Mouse (Mus musculus) megakaryocyte, embryonic 14.5 days (primary cell): ENCODE measurements around the gene Tns3. TPM values are rescaled to one million over a fixed set of nuclear protein-coding genes. Genes with fewer than 3 reads are reported as not detected.

Experiments
- H3K27me3 ChIP-seq: replicated peaks from 2 replicates; pipeline ENCODE3; 2012; ENCODE audit warnings: inconsistent platforms
- H3K36me3 ChIP-seq: replicated peaks from 2 replicates; pipeline ENCODE3; 2012; ENCODE audit warnings: low read length, inconsistent platforms, mixed read lengths
- H3K4me1 ChIP-seq: 2 replicates; pipeline ENCODE4 v1.6.1; 2012; ENCODE audit warnings: inconsistent platforms
- H3K4me3 ChIP-seq: replicated peaks from 2 replicates; pipeline ENCODE3; 2012; ENCODE audit warnings: moderate library complexity, mild to moderate bottlenecking, inconsistent platforms
- H3K9me3 ChIP-seq: 2 replicates; pipeline ENCODE4 v1.6.1; 2012; ENCODE audit warnings: inconsistent platforms
- FLI1 ChIP-seq: IDR thresholded peaks from 2 replicates; pipeline ENCODE4 v1.6.1; 2012; ENCODE audit warnings: low read length, inconsistent platforms, mixed read lengths
- GATA1 ChIP-seq: IDR thresholded peaks from 3 replicates; pipeline ENCODE4 v1.6.1; 2012; ENCODE audit warnings: mixed read lengths, low read length, inconsistent platforms, borderline replicate concordance
- polyA plus RNA-seq: library from polyadenylated mRNA; stranded (reverse); fragments of >175 nt; gene quantifications from 2 replicates; pipeline ENCODE4 v1.2.3, GENCODE M21; 2012; ENCODE audit warnings: low replicate concordance; ENCODE audit not compliant: insufficient read depth

Tns3 gene
- polyA plus RNA-seq, 1 experiment: 1.7 TPM

DNA sequence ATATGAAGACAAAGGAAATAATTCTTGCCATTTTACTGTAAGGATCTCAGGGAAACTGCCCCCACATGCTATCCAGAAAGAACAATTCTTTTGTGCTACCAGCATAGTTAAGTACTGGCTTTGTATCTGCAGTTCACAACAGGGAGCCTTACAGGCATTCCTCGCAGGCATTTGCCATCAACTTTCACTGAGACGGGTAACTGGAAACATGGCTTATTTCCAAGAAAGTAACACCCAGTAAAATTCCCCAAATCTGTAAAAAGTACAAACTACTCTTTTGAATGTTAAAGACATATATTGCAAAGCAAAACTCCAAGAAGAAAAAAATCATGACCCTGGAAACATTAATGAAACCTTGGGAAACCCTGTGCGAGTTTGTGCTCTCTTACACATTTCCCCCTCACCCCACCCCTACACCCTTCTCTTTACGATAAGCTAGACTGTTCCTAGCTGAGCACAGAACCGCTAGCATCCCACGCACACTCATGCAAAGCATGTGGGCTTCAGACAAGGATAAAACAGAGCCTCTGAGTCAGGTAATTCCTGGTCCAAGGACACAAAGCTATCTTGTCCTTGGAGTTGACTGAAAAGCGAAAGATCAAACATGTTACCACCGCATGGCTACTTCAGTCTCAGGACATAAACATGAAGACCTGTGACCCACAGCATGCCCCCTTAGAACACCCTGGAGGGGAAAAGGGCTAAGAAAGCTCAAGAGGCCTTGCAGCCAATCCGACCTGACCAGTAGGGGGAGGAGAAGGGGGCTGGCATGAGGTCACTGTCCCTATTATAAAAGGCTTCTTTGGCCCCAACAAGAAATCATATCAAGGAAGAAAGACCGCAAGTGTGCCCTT lies 11.3 kb downstream of the Tns3 start:
- H3K27me3 ChIP-seq: no peaks in the 10 kb centered on the region
- no peak for TF ChIP-seq GATA1
- no peak for TF ChIP-seq FLI1

DNA sequence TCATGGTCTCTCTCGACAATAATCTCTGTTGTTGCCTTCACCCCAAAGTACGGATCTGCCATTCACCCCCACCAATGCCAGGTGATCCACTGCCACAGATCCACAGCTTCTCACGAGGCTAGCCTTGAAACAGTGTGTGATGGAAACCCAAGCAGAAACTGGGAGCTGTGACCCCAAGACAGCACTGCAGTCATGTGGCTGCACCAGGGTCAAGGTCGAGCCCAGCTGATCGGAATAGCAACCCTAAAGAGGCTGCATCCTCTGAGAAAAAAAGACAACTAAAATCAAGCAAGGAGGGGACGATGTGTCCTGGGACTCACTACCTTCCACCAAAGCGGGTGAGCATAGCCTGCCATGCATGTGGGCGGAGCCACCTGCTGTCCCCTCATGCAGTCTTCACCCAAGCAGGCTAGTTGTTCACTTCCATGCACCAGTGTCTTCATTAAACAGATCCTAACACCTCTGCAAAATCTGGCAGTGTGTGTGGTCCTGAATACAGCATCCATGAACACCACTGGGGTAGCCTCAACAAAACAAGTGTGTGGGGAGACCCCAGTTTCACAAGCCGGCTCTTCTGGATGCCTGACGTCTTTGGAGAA lies 12.1 kb downstream of the Tns3 start:
- no peaks in the 10 kb centered on the region for H3K36me3 ChIP-seq
- peaks cover 6% of the 10 kb centered on the region; the same call in 1 of the 2 replicates for H3K9me3 ChIP-seq
- no peak overlapping the region for H3K4me3 ChIP-seq
- TF ChIP-seq FLI1 (no peak), GATA1 (no peak)
- no peaks in the 10 kb centered on the region for H3K4me1 ChIP-seq
- no peaks in the 10 kb centered on the region for H3K27me3 ChIP-seq

More for the DNA sequence above, 11.3 kb downstream of the Tns3 start:
- Histone ChIP-seq H3K9me3 (peaks cover 12% of the 10 kb centered on the region; the same call in 1 of the 2 replicates), H3K4me3 (no peak overlapping the region), H3K4me1 (no peaks in the 10 kb centered on the region), H3K36me3 (no peaks in the 10 kb centered on the region)

GRCm38 (mm10) chr11:8651448-8652035 lies 12.8 kb downstream of the Tns3 start:
- no peak for TF ChIP-seq GATA1
- TF ChIP-seq FLI1: no peak
- Histone ChIP-seq H3K9me3 (peaks cover 6% of the 10 kb centered on the region; the same call in 1 of the 2 replicates), H3K4me1 (no peaks in the 10 kb centered on the region), H3K27me3 (no peaks in the 10 kb centered on the region), H3K36me3 (no peaks in the 10 kb centered on the region), H3K4me3 (no peak overlapping the region)

- Histone ChIP-seq H3K9me3 (no peaks in the 10 kb centered on the region), H3K36me3 (no peaks in the 10 kb centered on the region), H3K4me3 (no peak overlapping the region), H3K4me1 (no peaks in the 10 kb centered on the region), H3K27me3 (peaks cover 8% of the 10 kb centered on the region)
- TF ChIP-seq FLI1 (no peak), GATA1 (no peak)
These were observed 18.7 kb downstream of the Tns3 start for GRCm38 (mm10) chr11:8645609-8646008.

- Histone ChIP-seq H3K4me3 (no peak overlapping the region), H3K4me1 (no peaks in the 10 kb centered on the region), H3K9me3 (no peaks in the 10 kb centered on the region), H3K36me3 (no peaks in the 10 kb centered on the region), H3K27me3 (peaks cover 8% of the 10 kb centered on the region)
- TF ChIP-seq FLI1: no peak
- no peak for TF ChIP-seq GATA1
These were observed 20.1 kb downstream of the Tns3 start for GRCm38 (mm10) chr11:8644272-8644671.

- no peaks in the 10 kb centered on the region for H3K36me3 ChIP-seq
- peaks cover 8% of the 10 kb centered on the region for H3K27me3 ChIP-seq
- no peaks in the 10 kb centered on the region for H3K9me3 ChIP-seq
- TF ChIP-seq FLI1: no peak
- TF ChIP-seq GATA1: no peak
- H3K4me3 ChIP-seq: no peak overlapping the region
- H3K4me1 ChIP-seq: no peaks in the 10 kb centered on the region
These were observed 22.6 kb downstream of the Tns3 start for GRCm38 (mm10) chr11:8641634-8642277.

GRCm38 (mm10) chr11:8639726-8640125 lies 24.6 kb downstream of the Tns3 start:
- no peak for TF ChIP-seq FLI1
- TF ChIP-seq GATA1: no peak
- Histone ChIP-seq H3K36me3 (no peaks in the 10 kb centered on the region), H3K4me3 (no peak overlapping the region), H3K27me3 (peaks cover 8% of the 10 kb centered on the region), H3K9me3 (no peaks in the 10 kb centered on the region), H3K4me1 (no peaks in the 10 kb centered on the region)

- no peak for TF ChIP-seq GATA1
- no peak for TF ChIP-seq FLI1
- H3K9me3 ChIP-seq: no peaks in the 10 kb centered on the region
- H3K4me3 ChIP-seq: no peak overlapping the region
- no peaks in the 10 kb centered on the region for H3K4me1 ChIP-seq
- no peaks in the 10 kb centered on the region for H3K36me3 ChIP-seq
- peaks cover 8% of the 10 kb centered on the region for H3K27me3 ChIP-seq
These were observed 25.2 kb downstream of the Tns3 start for GRCm38 (mm10) chr11:8639007-8639718.

DNA sequence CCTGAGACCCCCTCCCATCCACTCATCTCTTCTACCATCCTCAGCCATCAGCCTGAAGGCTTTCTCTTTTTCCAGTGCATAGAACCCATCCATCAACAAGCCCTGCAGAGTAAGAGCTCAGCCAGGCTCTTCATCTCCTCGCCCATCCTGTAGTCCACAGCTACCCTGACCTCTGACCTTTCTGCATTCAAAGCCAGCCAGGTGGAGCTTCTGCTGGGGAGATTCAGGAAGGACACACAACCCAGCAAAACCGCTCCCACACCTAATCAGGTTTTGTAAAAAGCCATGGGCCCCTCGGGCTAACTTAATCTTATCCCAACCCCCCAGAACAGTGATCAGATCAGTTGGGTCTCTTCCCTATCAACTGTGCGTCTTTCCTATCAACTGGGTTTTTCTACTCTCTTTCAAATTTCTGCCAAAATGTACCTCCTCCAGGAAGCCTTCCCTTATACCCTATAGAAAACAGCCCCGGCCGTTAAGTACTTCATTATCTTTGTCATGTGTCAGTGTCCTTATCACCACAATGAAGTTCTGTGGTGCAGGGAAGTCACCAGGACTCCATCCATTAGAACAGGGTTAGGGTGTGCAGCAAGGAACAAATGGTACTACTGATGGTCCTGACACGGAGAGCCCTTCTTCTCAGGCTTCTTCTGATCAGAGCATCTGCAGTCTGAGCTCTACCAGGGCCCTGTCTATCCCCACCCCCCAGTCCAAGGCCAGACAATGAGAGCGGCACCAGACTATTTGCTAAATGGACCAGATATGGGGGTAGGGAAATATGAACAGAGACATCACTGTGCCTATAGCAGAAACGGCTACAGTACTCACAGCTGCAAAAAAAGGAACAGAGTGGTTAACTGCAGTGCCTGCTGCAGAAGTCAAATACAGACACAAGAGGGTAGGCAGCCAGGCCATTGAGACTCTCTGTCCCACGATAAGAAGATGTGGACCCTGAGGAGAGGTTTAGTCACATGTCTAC lies 26.6 kb downstream of the Tns3 start:
- peaks cover 6% of the 10 kb centered on the region for H3K27me3 ChIP-seq
- no peaks in the 10 kb centered on the region for H3K9me3 ChIP-seq
- TF ChIP-seq FLI1: no peak
- TF ChIP-seq GATA1: no peak
- H3K4me1 ChIP-seq: no peaks in the 10 kb centered on the region
- H3K4me3 ChIP-seq: no peak overlapping the region
- no peaks in the 10 kb centered on the region for H3K36me3 ChIP-seq
